Mouse (Mus musculus): ENCODE data around the gene Tmem234. TPM values are rescaled to one million over a fixed set of nuclear protein-coding genes. Genes with fewer than 3 reads are reported as not detected.

The Tmem234 gene
- total RNA-seq, 2 experiments from 2014 or later, result 89.3 to 94.8 TPM

DNA sequence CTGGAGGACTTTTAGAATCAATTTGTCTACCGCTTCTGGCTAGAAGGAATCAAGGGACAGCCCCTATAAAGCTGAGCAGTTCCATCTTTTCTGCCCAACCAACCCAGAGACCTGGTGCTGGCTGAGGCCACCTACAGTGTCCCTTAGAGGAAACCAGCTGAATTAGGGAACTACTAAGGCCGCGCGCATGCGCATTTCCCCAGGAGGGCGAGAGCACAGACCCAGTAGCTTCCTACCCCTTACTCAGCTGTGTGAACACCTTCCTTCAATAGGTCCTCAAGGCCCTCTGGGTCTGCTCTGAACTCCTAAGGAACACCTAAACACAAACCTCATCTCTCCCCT is 24.5 kb downstream of the Tmem234 start:
- H3K27ac ChIP-seq, result peak overlapping the region; percentile 93
- H3K4me3 ChIP-seq, result peak overlapping the region; percentile 80
- TF ChIP-seq CTCF (IDR thresholded peaks at IDR 0.05), result no peak
- intact Hi-C loops (cut with DNase I), result loop anchor here (2.0 kb wide), 1 partner anchor 16 kb away; the partner anchor contains the start of gene Txlna
- DNase-seq (ENCODE audit: extremely low spot score in 1 of 2, low spot score in 2 of 2), result peak; percentile 52 to 65

DNA sequence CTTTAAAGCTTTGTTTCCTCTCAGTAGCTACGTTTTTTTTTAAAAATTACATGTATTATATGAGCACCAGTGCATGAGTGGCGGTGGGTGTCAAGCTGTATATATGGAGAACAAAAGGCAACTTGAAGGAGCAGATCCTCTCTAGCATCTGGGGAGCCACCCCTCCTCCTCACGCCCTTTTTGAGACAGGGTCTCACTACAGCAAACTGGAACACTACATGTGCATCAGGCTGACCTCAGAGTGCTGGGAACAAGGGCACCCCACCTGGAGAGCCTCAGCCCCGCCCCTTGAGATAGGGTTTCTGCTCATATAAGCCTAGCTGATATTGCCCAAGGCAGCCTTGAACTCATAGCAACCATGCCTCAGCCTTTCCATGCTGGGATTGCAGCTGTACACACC is 25.0 kb downstream of the Tmem234 start:
- no peak for DNase-seq (ENCODE audit: extremely low spot score in 1 of 2, low spot score in 2 of 2)
- no peak for TF ChIP-seq CTCF (IDR thresholded peaks at IDR 0.05)
- intact Hi-C loops (cut with DNase I), result loop anchor here (2.0 kb wide), 1 partner anchor 15 kb away; the partner anchor contains the start of gene Txlna
- peak overlapping the region; percentile 93 for H3K27ac ChIP-seq
- no peak overlapping the region for H3K4me3 ChIP-seq

DNA sequence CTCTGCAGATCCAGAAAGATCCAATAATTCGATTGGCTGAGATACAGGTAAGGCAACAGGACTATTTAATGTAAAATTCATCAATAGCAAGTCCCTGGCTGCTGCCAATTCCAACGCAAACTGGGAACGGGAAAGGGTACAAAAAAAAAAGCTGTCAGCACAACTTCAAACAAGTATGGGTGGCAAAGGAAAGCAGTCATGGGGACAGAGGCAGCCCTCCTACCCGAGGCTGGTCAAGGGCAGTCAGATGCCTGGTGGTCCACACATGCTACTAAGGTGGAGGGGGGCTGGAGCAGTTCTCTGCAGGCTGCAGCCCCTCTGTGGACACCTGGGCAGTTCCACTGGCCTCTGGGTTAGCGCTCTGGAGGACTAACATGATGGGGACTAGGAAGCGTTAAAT is 25.6 kb downstream of the Tmem234 start:
- H3K4me3 ChIP-seq, result no peak overlapping the region
- intact Hi-C loops (cut with DNase I), result no loop called here
- DNase-seq (ENCODE audit: extremely low spot score in 1 of 2, low spot score in 2 of 2), result no peak
- H3K27ac ChIP-seq, result peak overlapping the region; percentile 93; the same call in 1 of the 2 replicates
- no peak for TF ChIP-seq CTCF (IDR thresholded peaks at IDR 0.05)

DNA sequence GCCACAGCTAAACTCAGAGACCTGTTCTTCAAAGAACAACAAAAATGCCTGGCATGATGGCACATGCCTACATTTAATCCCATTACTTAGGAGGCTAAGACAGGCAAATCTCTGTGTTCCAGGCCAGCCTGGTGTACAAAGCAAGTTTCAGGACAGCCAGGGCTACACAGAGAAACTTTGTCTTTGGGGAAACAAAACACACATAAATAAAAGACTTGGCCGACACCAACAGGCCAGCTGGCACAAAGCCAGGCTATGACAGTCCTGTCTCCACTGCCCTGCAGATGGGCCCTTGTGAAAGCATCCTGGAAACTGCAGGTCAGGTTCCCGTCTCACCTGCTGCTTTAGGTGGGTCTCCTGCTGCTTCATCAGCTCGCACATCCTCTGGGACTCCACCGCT is 30.5 kb downstream of the Tmem234 start:
- intact Hi-C loops (cut with DNase I), result no loop called here
- no peak for TF ChIP-seq CTCF (IDR thresholded peaks at IDR 0.05)
- DNase-seq (ENCODE audit: extremely low spot score in 1 of 2, low spot score in 2 of 2), result no peak
- Histone ChIP-seq H3K27ac (no peak overlapping the region), H3K4me3 (no peak overlapping the region)

DNA sequence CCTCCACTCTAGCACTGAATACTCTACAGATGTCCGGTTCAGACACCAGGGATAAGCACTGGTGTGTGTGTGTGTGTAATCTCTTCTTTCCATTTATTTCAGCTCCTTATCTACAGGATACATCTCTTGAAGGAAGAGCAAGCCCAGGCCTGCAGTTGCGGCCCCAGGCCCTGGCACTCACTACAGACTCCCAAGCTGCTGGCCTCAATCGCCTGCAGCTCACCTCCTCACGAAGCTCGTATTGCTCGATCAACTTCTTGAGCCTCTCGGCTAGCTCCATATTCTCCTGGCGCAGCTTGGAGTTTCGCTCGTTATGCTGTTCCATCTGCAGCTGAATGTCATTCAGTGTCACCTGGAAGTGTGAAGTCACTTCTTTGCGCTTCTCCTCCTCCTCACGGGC is 31.4 kb downstream of the Tmem234 start:
- no peak for DNase-seq (ENCODE audit: extremely low spot score in 1 of 2, low spot score in 2 of 2)
- no peak for TF ChIP-seq CTCF (IDR thresholded peaks at IDR 0.05)
- intact Hi-C loops (cut with DNase I), result no loop called here
- Histone ChIP-seq H3K27ac (no peak overlapping the region), H3K4me3 (no peak overlapping the region)

DNA sequence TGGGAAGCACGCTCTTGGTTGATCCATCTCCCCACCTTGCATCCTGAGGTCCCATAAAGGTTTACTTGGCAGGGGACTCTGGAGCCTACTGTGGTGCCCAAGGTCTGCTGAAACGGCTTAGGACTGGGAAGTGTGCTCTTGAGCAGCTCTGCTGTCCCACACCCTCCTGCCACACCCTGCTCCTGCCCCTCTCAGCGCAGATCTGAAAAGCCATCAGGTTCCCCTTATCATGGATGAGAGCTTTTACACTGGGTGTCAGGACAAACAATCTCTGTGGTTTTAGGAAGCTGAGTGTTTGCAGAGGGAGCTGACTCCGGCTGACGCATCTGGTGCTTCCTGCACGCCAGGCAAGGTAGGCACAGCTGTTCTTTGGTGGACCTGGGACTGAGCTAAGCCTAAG is 33.4 kb downstream of the Tmem234 start:
- no peak for TF ChIP-seq CTCF (IDR thresholded peaks at IDR 0.05)
- Histone ChIP-seq H3K27ac (no peak overlapping the region), H3K4me3 (no peak overlapping the region)
- no peak for DNase-seq (ENCODE audit: extremely low spot score in 1 of 2, low spot score in 2 of 2)
- intact Hi-C loops (cut with DNase I), result no loop called here

DNA sequence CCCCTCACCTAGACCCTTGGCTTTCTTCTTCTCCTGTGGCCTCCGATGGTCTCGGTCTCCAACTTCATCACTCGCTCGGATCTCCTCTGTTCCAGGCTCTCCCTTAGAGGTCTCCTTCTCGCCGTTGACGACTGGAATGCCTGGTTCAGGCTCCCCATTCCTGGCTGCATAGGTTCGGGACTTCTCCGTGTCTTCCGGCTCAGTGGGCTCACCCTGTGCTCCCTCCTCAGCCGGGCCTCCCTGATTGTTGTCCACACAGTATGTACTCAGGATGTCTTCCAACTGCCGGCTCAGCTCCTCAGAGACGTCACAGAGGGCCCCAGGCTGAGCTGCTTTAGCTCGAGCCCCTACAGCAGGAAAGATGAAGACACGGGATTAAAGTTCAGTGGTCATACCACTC is 38.8 kb downstream of the Tmem234 start:
- no peak for DNase-seq (ENCODE audit: extremely low spot score in 1 of 2, low spot score in 2 of 2)
- H3K27ac ChIP-seq, result no peak overlapping the region
- intact Hi-C loops (cut with DNase I), result no loop called here
- no peak for TF ChIP-seq CTCF (IDR thresholded peaks at IDR 0.05)
- peak overlapping the region; percentile 70; the same call in 1 of the 2 replicates for H3K4me3 ChIP-seq

DNA sequence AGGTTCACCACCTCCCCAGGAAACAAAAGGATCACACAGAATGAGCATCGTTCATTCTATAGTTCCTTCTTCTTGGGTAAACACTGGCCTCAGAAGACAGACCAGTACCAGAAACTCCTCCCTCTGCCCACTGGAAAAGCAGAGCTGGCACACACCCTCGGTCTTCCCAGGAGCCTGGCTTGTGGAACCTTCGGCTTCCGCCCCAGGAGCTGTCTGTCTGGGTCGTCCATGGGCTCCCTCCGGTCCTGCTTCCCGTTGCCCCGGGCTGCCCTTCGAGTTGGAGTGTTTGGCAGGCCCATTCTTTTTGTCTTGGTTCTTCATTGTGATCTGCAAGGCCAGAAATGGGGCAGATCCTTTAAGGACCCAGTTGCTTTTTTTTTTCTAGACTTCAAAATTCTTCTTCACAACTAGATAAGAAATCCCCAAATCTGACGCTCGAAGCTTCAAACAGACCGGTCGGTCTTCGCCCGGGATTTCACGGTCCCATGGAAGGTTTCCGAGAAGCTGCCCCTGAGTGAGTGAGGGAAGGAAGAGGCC is 39.7 kb downstream of the Tmem234 start:
- DNase-seq (ENCODE audit: extremely low spot score in 1 of 2, low spot score in 2 of 2), result no peak
- Histone ChIP-seq H3K27ac (peak overlapping the region; percentile 96), H3K4me3 (peak overlapping the region; percentile 70)
- intact Hi-C loops (cut with DNase I), result loop anchor here (1.0 to 2.0 kb wide), 2 partner anchors 15 to 32 kb away; partner anchors contain the start of gene Kpna6
- TF ChIP-seq CTCF (IDR thresholded peaks at IDR 0.05), result no peak

DNA sequence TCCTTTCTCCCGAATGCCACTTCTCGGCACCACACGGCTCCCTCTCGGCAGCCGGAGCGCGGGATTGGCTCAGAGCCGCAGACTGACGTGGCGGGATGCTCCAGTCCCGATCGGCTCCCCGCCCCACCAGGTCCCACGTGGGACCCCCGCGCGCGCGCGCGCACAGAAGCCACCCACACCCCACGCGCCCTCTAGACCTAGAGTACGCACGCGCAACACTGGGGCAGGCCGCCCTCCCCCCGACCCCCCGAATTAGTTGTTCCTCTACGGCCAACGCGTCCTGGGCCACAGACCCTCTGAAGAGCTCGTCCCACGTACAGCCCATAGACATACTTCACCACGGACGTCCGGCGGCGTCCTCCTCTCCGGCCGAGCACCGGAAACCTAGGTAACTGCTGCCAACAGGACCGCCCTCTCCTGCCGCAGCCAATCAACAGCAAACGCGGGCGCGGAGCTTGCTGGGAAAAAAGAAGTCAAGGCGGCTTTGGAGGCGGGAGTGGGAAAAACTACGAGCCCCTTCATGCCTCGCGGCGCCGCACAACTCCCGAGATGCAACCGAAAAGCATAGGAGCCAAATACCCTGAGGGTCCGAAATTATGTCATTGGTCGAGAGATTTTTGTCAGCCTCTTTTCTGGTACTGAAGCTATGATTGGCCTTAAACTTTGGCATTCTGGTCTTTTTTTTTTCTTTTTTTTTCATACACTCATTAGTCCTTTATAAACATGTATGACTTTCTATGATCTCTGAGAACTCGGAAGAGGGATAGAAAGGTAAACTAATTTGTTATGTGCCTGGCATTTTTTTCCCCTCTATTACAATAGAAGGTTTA is 40.4 kb downstream of the Tmem234 start, which contains the start of gene Txlna:
Gene Txlna (minus strand): TSS at position 428 of the 830 bp plus-strand sequence.
- peak within 1 kb of the TSS; percentile 70 for H3K4me3 ChIP-seq
- intact Hi-C loops (cut with DNase I), result loop anchor here (1.0 to 2.0 kb wide), 2 partner anchors 16 to 31 kb away; partner anchors contain the start of gene Kpna6
- no peak for TF ChIP-seq CTCF (IDR thresholded peaks at IDR 0.05)

DNA sequence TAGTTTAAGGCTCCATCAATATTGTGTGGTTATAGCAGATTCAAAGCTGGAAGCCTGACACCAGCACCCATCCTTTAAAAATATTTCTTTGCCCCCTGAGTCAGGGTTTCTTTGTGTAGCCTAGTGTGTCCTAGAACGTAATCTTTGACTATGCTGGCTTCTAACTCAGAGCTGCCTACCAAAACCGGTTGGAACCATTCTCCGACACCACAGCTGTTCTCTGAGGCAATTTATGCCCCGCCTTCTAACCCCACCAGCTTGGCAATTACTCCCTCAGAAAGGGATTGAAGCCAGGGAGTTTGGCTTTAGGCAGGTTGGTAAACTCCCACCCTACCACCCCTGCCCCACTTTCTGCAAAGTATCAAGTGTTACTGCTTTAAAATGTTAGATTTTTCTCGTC is 41.3 kb downstream of the Tmem234 start:
- no peak for TF ChIP-seq CTCF (IDR thresholded peaks at IDR 0.05)
- no peak for DNase-seq (ENCODE audit: extremely low spot score in 1 of 2, low spot score in 2 of 2)
- Histone ChIP-seq H3K27ac (peak overlapping the region; percentile 96; the same call in 1 of the 2 replicates), H3K4me3 (peak overlapping the region; percentile 70)
- intact Hi-C loops (cut with DNase I), result loop anchor here (2.0 kb wide), 1 partner anchor 17 kb away; no protein-coding TSS in a partner anchor

More for the DNA sequence above, 40.4 kb downstream of the Tmem234 start, which contains the start of gene Txlna:
- peak within 1 kb of the TSS; percentile 96 for H3K27ac ChIP-seq
- DNase-seq (ENCODE audit: extremely low spot score in 1 of 2, low spot score in 2 of 2), result peak; percentile 96 to 97

DNA sequence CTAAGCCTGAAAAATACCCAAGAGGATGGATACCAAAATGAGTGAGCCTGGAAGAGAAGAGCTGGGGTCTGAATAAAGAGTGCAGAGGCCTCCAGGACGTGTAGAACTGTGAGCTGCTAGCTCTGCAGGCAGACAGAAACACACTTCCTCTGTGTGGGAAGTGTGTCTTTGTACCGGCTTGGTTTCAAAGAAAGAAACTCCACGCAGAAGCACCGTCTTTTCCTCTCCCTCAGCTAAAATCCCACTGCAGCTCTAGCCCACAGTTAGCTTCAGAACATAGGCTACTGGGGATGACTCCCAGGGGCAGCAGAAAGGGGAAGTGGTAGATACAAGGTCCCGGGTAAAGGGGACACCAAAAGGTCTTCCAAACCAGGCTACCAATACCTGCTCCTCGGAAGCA is 44.7 kb downstream of the Tmem234 start:
- no peak for DNase-seq (ENCODE audit: extremely low spot score in 1 of 2, low spot score in 2 of 2)
- no peak overlapping the region for H3K4me3 ChIP-seq
- TF ChIP-seq CTCF (IDR thresholded peaks at IDR 0.05), result no peak
- intact Hi-C loops (cut with DNase I), result no loop called here
- peak overlapping the region; percentile 80 for H3K27ac ChIP-seq

DNA sequence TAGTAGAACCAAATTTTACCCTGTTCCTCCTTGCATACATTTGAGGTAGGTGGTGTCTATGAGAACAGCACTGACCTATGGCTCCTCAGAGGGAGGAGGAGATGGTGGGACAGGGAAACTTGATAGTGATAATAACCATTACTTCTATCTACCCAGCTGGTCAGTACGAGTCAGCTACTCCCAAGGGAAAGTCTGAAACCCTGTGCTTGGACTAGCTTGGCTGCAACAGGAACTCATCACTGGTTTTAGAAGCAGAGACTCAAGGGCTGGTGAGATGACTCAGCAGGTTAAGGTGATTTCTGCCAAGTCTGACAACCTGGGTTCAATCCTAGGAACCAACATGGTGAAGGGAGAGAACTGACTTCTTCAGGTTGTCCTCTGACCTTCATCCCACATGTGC is 48.2 kb downstream of the Tmem234 start:
- no peak for TF ChIP-seq CTCF (IDR thresholded peaks at IDR 0.05)
- DNase-seq (ENCODE audit: extremely low spot score in 1 of 2, low spot score in 2 of 2), result no peak
- intact Hi-C loops (cut with DNase I), result no loop called here
- no peak overlapping the region for H3K27ac ChIP-seq
- H3K4me3 ChIP-seq, result no peak overlapping the region

Data from left cerebral cortex, adult 2 months (tissue).